Mouse (Mus musculus) stomach, embryonic 14.5 days (tissue): ENCODE measurements at regions not wholly inside any gene's neighbourhood (a gene's known extent, or its start where the extent isn't known, plus 50 kb on each side); places are given as distances from the start of the nearest gene placed in this dataset.

Experiments used
- ATAC-seq: fragments of 200-750 bp; cut with Nextera tagmentation; 2 replicates; pipeline ENCODE4 v1.8.0; 2017; ENCODE audit warnings: low read depth, moderate TSS enrichment; ENCODE audit not compliant: insufficient number of reproducible peaks, insufficient read depth, low FRiP score
- H3K27ac ChIP-seq: fragments of 300-500 bp; sonication (generic); 2 replicates; pipeline ENCODE4 v1.5.1; 2014; ENCODE audit warnings: mild to moderate bottlenecking, low read length, moderate library complexity, mixed read lengths
- H3K27me3 ChIP-seq: fragments of 300-500 bp; sonication (generic); 2 replicates; pipeline ENCODE4 v1.6.1; 2014; ENCODE audit warnings: low read length, control low read depth, mixed read lengths; ENCODE audit not compliant: control insufficient read depth, insufficient read depth
- H3K36me3 ChIP-seq: fragments of 300-500 bp; sonication (generic); 2 replicates; pipeline ENCODE4 v1.6.1; 2014; ENCODE audit warnings: mild to moderate bottlenecking, control low read depth, low read length, moderate library complexity, mixed read lengths; ENCODE audit not compliant: control insufficient read depth, insufficient read depth
- H3K4me1 ChIP-seq: fragments of 300-500 bp; sonication (generic); 2 replicates; pipeline ENCODE4 v1.6.1; 2014; ENCODE audit warnings: low read length, control low read depth, mixed read lengths; ENCODE audit not compliant: control insufficient read depth, insufficient read depth
- H3K4me2 ChIP-seq: fragments of 300-500 bp; sonication (generic); replicated peaks from 2 replicates; pipeline ENCODE4 v1.6.1; 2014; ENCODE audit warnings: low read depth, low read length, control low read depth
- H3K4me3 ChIP-seq: fragments of 300-500 bp; sonication (generic); 2 replicates; pipeline ENCODE4 v1.5.1; 2014; ENCODE audit warnings: low read depth, low read length, control low read depth
- H3K9ac ChIP-seq: fragments of 300-500 bp; sonication (generic); replicated peaks from 2 replicates; pipeline ENCODE4 v1.6.1; 2014; ENCODE audit warnings: low read depth, mild to moderate bottlenecking, control low read depth, low read length, moderate library complexity, mixed read lengths
- H3K9me3 ChIP-seq: fragments of 300-500 bp; sonication (generic); 2 replicates; pipeline ENCODE4 v1.6.1; 2016; ENCODE audit warnings: low read depth, low read length, control low read depth; ENCODE audit not compliant: control insufficient read depth
- WGBS: fragments of 180-500 bp; shearing (Covaris S2); extraction: QIAGEN DNeasy Blood & Tissue Kit; methylation state at CpG from one replicate; pipeline ENCODE4 v1.1.7; 2014; 5-methylcytosine and 5-hydroxymethylcytosine counted together

DNA sequence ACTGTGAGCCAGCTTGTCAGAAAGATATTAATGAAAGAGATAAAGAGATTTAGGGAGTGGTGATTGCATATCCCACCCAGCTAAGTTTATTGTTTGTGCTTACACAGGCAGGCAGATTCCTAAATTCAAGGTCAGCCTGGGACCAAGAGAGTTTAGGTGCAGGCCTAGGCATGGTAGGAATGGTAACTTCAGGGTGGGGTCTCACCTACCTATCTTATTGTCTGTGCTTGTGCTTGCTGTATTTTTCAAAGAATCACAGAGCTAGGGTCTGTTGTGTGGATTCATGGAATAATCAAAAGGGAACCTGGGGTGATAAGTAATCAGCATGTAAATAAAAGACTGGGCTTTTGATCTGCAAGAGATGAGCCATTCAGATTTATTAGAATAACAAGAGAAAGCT is 642.4 kb downstream of the Pkhd1 start:
- no peak overlapping the region for H3K4me2 ChIP-seq
- H3K27me3 ChIP-seq = no peaks in the 10 kb centered on the region
- ATAC-seq = no peak
- no peak overlapping the region for H3K9ac ChIP-seq
- H3K36me3 ChIP-seq = no peaks in the 10 kb centered on the region
- no peaks in the 10 kb centered on the region for H3K4me1 ChIP-seq
- H3K4me3 ChIP-seq = no peak overlapping the region
- no peak overlapping the region for H3K27ac ChIP-seq
- H3K9me3 ChIP-seq = no peaks in the 10 kb centered on the region

DNA sequence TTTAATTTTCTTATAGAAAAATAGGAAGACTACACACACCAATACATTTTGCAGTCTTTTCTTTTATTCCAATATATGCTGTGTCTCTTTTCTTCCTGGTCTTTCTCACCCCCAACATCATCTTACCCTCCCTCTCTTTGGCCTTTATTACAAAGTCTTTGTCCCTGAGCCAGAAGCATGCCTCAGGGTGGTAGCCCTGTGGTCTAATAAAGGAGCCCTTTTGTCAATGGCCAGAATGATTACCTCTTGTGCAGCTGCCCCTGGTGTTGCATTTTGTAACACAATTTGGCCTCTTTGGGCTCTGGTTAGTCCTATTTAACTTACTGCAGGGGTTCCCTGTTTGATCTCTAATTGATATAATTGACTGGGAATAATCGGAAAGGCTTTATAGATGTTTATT is 636.7 kb downstream of the Pkhd1 start:
- 80% methylated on average over 1 of the region's 1 CpGs for WGBS
- Histone ChIP-seq H3K36me3 (no peaks in the 10 kb centered on the region), H3K9me3 (no peaks in the 10 kb centered on the region), H3K4me3 (no peak overlapping the region), H3K27ac (no peak overlapping the region), H3K27me3 (no peaks in the 10 kb centered on the region), H3K4me1 (no peaks in the 10 kb centered on the region), H3K4me2 (no peak overlapping the region), H3K9ac (no peak overlapping the region)
- no peak for ATAC-seq

- Histone ChIP-seq H3K27me3 (no peaks in the 10 kb centered on the region), H3K4me2 (no peak overlapping the region), H3K4me1 (no peaks in the 10 kb centered on the region), H3K9me3 (no peaks in the 10 kb centered on the region), H3K27ac (no peak overlapping the region), H3K9ac (no peak overlapping the region), H3K36me3 (no peaks in the 10 kb centered on the region), H3K4me3 (no peak overlapping the region)
- WGBS = 69% methylated on average over 3 of the region's 3 CpGs
- no peak for ATAC-seq
Observed at GRCm38 (mm10) chr1:19982791-19983190, 635.1 kb downstream of the Pkhd1 start.

- Histone ChIP-seq H3K9me3 (no peaks in the 10 kb centered on the region), H3K27ac (no peak overlapping the region), H3K9ac (no peak overlapping the region), H3K4me3 (no peak overlapping the region), H3K4me1 (no peaks in the 10 kb centered on the region), H3K27me3 (no peaks in the 10 kb centered on the region), H3K4me2 (no peak overlapping the region), H3K36me3 (no peaks in the 10 kb centered on the region)
- ATAC-seq = no peak
- WGBS = 26% methylated on average over 2 of the region's 2 CpGs
Observed at GRCm38 (mm10) chr1:19983504-19983903, 634.4 kb downstream of the Pkhd1 start.

DNA sequence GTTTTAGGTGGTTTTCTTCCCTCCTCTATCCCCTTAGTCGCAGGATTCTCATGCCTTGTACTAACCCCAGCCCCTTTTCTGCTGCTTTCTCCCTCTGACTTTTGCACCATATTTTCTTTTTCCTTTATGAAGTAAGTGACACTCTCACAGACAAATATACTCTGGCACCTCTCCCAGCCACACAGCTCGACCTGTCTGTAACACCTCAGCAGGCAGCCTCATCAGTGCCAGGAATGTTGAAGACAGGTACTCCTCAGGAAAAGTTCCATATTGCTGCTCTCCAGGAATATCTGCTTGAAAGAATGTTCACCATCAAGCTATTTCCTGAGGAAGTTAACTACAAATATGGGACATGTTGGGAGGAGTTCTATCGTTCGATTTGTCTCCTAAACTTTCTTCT is 627.9 kb downstream of the Pkhd1 start:
- Histone ChIP-seq H3K36me3 (no peaks in the 10 kb centered on the region), H3K4me3 (no peak overlapping the region), H3K9me3 (no peaks in the 10 kb centered on the region), H3K27me3 (no peaks in the 10 kb centered on the region), H3K9ac (no peak overlapping the region), H3K4me2 (no peak overlapping the region), H3K4me1 (no peaks in the 10 kb centered on the region), H3K27ac (no peak overlapping the region)
- ATAC-seq = no peak
- 72% methylated on average over 4 of the region's 4 CpGs for WGBS
